Comparison of ENCODE assay signal across 8 mouse cellular contexts in the genomic region with DNA sequence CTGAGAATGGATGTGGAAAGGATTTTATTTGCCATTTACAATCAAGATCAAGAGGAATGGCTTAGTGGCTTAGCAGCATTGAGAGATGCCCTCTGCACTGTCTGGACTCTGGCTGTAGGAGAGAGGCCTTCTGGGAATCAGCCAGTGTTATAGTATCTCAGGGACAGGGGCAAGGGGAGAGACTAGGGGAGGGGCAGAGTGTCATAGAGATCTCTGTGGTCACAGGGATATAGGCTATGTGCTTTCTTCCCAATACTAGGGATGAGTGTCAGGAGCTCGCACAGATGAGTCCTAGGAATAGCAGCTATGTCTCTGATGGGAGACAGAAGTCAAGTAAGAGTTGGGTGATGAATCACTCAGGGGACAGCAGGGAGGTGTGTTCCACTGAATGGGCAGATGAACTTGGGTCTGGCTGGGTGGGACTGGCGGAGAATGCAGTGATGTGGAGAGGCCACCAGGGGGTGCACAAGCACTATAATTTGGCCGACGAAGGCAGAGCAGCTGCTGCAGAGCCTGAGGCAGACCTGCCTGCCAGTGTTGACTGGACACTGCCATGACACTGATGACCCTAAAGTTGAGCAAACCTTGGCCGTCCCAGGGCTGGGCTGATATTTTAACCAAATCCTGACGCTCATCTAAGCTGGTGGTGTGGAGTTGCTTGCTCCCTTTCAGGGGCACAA. TPM values are rescaled to one million over a fixed set of nuclear protein-coding genes. Genes with fewer than 3 reads are reported as not detected.
DNase-seq lines count a peak whose midpoint lies in the region; ATAC-seq and TF ChIP-seq lines count a peak whose summit lies in the region.

No protein-coding gene starts in this region.

- H3K27ac ChIP-seq in forebrain, embryonic 10.5 days = no peak overlapping the region
- H3K27ac ChIP-seq in forebrain, embryonic 13.5 days = no peak overlapping the region
- no peak overlapping the region for H3K27ac ChIP-seq in forebrain, embryonic 15.5 days (replicated peaks)
- H3K27ac ChIP-seq in hindbrain, embryonic 13.5 days = no peak overlapping the region
- no peak overlapping the region for H3K27ac ChIP-seq in midbrain, embryonic 14.5 days (replicated peaks; ENCODE audit: low read depth, low read length)

- H3K36me3 ChIP-seq in forebrain, embryonic 10.5 days (replicated peaks) = no peaks in the 10 kb centered on the region
- no peaks in the 10 kb centered on the region for H3K36me3 ChIP-seq in forebrain, embryonic 13.5 days (ENCODE audit: poor library complexity, severe bottlenecking)
- H3K36me3 ChIP-seq in forebrain, embryonic 15.5 days = no peaks in the 10 kb centered on the region
- H3K36me3 ChIP-seq in hindbrain, embryonic 13.5 days = no peaks in the 10 kb centered on the region
- no peaks in the 10 kb centered on the region for H3K36me3 ChIP-seq in midbrain, embryonic 14.5 days (ENCODE audit: control insufficient read depth, insufficient read depth, low read length)

- ATAC-seq in forebrain, embryonic 13.5 days = no peak
- peak; percentile 34 for ATAC-seq in forebrain, embryonic 15.5 days (replicated peaks)
- peak; percentile 26; the same call in 1 of the 2 replicates for ATAC-seq in hindbrain, embryonic 13.5 days (ENCODE audit: low FRiP score)
- peak; percentile 31; the same call in 1 of the 2 replicates for ATAC-seq in midbrain, embryonic 14.5 days (ENCODE audit: low FRiP score, low TSS enrichment)

- no peak for TF ChIP-seq POLR2A in brain, embryonic 14.5 days (IDR thresholded peaks at IDR 0.05; ENCODE audit: borderline replicate concordance, extremely low read depth, insufficient read depth, insufficient read length, poor library complexity, severe bottlenecking)

- no peak overlapping the region for H3K4me2 ChIP-seq in forebrain, embryonic 13.5 days
- H3K4me2 ChIP-seq in forebrain, embryonic 15.5 days (replicated peaks) = no peak overlapping the region
- H3K4me2 ChIP-seq in hindbrain, embryonic 13.5 days = no peak overlapping the region
- H3K4me2 ChIP-seq in midbrain, embryonic 14.5 days (ENCODE audit: low read length) = no peak overlapping the region

- intact Hi-C loops in left cerebral cortex, postnatal 4 days (cut with DNase I) = no loop called here

- H3K27me3 ChIP-seq in forebrain, embryonic 10.5 days (ENCODE audit: poor library complexity, severe bottlenecking) = no peaks in the 10 kb centered on the region
- H3K27me3 ChIP-seq in forebrain, embryonic 13.5 days = no peaks in the 10 kb centered on the region
- H3K27me3 ChIP-seq in forebrain, embryonic 15.5 days = no peaks in the 10 kb centered on the region
- H3K27me3 ChIP-seq in hindbrain, embryonic 13.5 days = 0 out of 2 replicates have a peak, but pooled peaks cover 5% of the 10 kb centered on the region
- H3K27me3 ChIP-seq in midbrain, embryonic 14.5 days (ENCODE audit: control insufficient read depth, insufficient read depth, low read length) = no peaks in the 10 kb centered on the region

- no peak overlapping the region for H3K9ac ChIP-seq in forebrain, embryonic 13.5 days
- H3K9ac ChIP-seq in forebrain, embryonic 15.5 days (replicated peaks) = no peak overlapping the region
- no peak overlapping the region for H3K9ac ChIP-seq in hindbrain, embryonic 13.5 days
- no peak overlapping the region for H3K9ac ChIP-seq in midbrain, embryonic 14.5 days (replicated peaks; ENCODE audit: low read length)

- WGBS in forebrain, embryonic 10.5 days = 17% methylated on average over 6 of the region's 6 CpGs
- 19% methylated on average over 6 of the region's 6 CpGs for WGBS in forebrain, embryonic 13.5 days
- 9% methylated on average over 6 of the region's 6 CpGs for WGBS in forebrain, embryonic 15.5 days
- WGBS in hindbrain, embryonic 13.5 days = 16% methylated on average over 6 of the region's 6 CpGs
- 19% methylated on average over 6 of the region's 6 CpGs for WGBS in midbrain, embryonic 14.5 days

- no peaks in the 10 kb centered on the region for H3K9me3 ChIP-seq in forebrain, embryonic 10.5 days
- H3K9me3 ChIP-seq in forebrain, embryonic 13.5 days (replicated peaks) = no peaks in the 10 kb centered on the region
- H3K9me3 ChIP-seq in forebrain, embryonic 15.5 days = no peaks in the 10 kb centered on the region
- no peaks in the 10 kb centered on the region for H3K9me3 ChIP-seq in hindbrain, embryonic 13.5 days
- H3K9me3 ChIP-seq in midbrain, embryonic 14.5 days (ENCODE audit: control insufficient read depth, low read length) = no peaks in the 10 kb centered on the region

- no peak overlapping the region for H3K4me3 ChIP-seq in forebrain, embryonic 10.5 days
- no peak overlapping the region for H3K4me3 ChIP-seq in forebrain, embryonic 13.5 days
- no peak overlapping the region for H3K4me3 ChIP-seq in forebrain, embryonic 15.5 days
- H3K4me3 ChIP-seq in hindbrain, embryonic 13.5 days = no peak overlapping the region
- H3K4me3 ChIP-seq in midbrain, embryonic 14.5 days (replicated peaks; ENCODE audit: low read depth, low read length) = no peak overlapping the region

- no peaks in the 10 kb centered on the region for H3K4me1 ChIP-seq in forebrain, embryonic 10.5 days
- no peaks in the 10 kb centered on the region for H3K4me1 ChIP-seq in forebrain, embryonic 13.5 days
- H3K4me1 ChIP-seq in forebrain, embryonic 15.5 days = no peaks in the 10 kb centered on the region
- H3K4me1 ChIP-seq in hindbrain, embryonic 13.5 days (replicated peaks) = no peaks in the 10 kb centered on the region
- no peaks in the 10 kb centered on the region for H3K4me1 ChIP-seq in midbrain, embryonic 14.5 days (ENCODE audit: control insufficient read depth, insufficient read depth, low read length)

- DNase-seq in forebrain, embryonic 10.5 days (ENCODE audit: extremely low spot score, low spot score) = peak; percentile 60
- DNase-seq in brain, embryonic 14.5 days (ENCODE audit: low read depth) = peak; percentile 62
- peak; percentile 71 for DNase-seq in left cerebral cortex, postnatal 4 days
- DNase-seq in midbrain, embryonic 14.5 days = peak; percentile 79
- peak; percentile 57 to 80 for DNase-seq in spleen, postnatal 10 days (ENCODE audit: low spot score in 2 of 2)

- TF ChIP-seq CTCF in brain, embryonic 14.5 days (IDR thresholded peaks at IDR 0.05; ENCODE audit: borderline replicate concordance, extremely low read depth, insufficient read depth, insufficient read length) = peak; percentile 90

RNA-seq across cellular contexts. Expression of gene Tmem121, which starts 30.1 kb away (rescaled TPM):
- polyA plus RNA-seq in forebrain, embryonic 10.5 days (2016; fragmentation: Nextera tagmentation; extraction: Ambion mirVana) = 18.7 and 20.3 TPM in 2 replicates
- 23.9 and 27.8 TPM in 2 replicates for polyA plus RNA-seq in forebrain, embryonic 13.5 days (2015; fragmentation: Nextera tagmentation; extraction: Ambion mirVana)
- 66.9 and 78.8 TPM in 2 replicates for polyA plus RNA-seq in brain, embryonic 14.5 days (2012; rRNA removed)
- polyA plus RNA-seq in forebrain, embryonic 15.5 days (2015; fragmentation: Nextera tagmentation; extraction: Ambion mirVana) = 38.9 and 41.1 TPM in 2 replicates
- 32.4 and 34.9 TPM in 2 replicates for polyA plus RNA-seq in hindbrain, embryonic 13.5 days (2015; fragmentation: Nextera tagmentation; extraction: Ambion mirVana)
- total RNA-seq in left cerebral cortex, postnatal 4 days (2021) = 10 to 100 TPM; 37.8 to 40.0 TPM
- 24.5 and 61.9 TPM in 2 replicates for polyA plus RNA-seq in midbrain, embryonic 14.5 days (2014; fragmentation: Nextera tagmentation; extraction: Ambion mirVana)

RNA-seq across cellular contexts. Expression of gene Tedc1, which starts 59.6 kb away (rescaled TPM):
- polyA plus RNA-seq in forebrain, embryonic 10.5 days (2016; fragmentation: Nextera tagmentation; extraction: Ambion mirVana) = 66.4 and 69.6 TPM in 2 replicates
- polyA plus RNA-seq in forebrain, embryonic 13.5 days (2015; fragmentation: Nextera tagmentation; extraction: Ambion mirVana) = 32.2 and 41.2 TPM in 2 replicates
- 12.9 and 18.0 TPM in 2 replicates for polyA plus RNA-seq in brain, embryonic 14.5 days (2012; rRNA removed)
- polyA plus RNA-seq in forebrain, embryonic 15.5 days (2015; fragmentation: Nextera tagmentation; extraction: Ambion mirVana) = 22.6 and 24.9 TPM in 2 replicates
- 19.9 and 20.7 TPM in 2 replicates for polyA plus RNA-seq in hindbrain, embryonic 13.5 days (2015; fragmentation: Nextera tagmentation; extraction: Ambion mirVana)
- 1 to 10 TPM; 5.6 to 5.7 TPM for total RNA-seq in left cerebral cortex, postnatal 4 days (2021)
- polyA plus RNA-seq in midbrain, embryonic 14.5 days (2014; fragmentation: Nextera tagmentation; extraction: Ambion mirVana) = 11.9 and 14.1 TPM in 2 replicates
